Mouse (Mus musculus): ENCODE measurements around the gene Rnf144a.

- TF ChIP-seq EP300 (IDR thresholded peaks at IDR 0.05; ENCODE audit: low read depth) (no peak), CTCF (IDR thresholded peaks at IDR 0.05; ENCODE audit: low read depth) (no peak)
Observed at GRCm38 (mm10) chr12:26418322-26418721, 3.3 kb upstream of the Rnf144a start.

All from liver, postnatal 0 days (tissue).